Mouse (Mus musculus) CD4-positive, CD25-positive, alpha-beta regulatory T cell, adult 4 months (primary cell): Measurements from ENCODE around the gene Fam210b. TPM values are rescaled to one million over a fixed set of nuclear protein-coding genes. Genes with fewer than 3 reads are reported as not detected.

Experiments
- ATAC-seq: one replicate; pipeline ENCODE4 v1.8.0; 2017
- polyA plus RNA-seq, 2 experiments: library from polyadenylated mRNA; unstranded; fragments of 100-300 nt; shearing (Covaris generic); gene quantifications; one replicate each; pipeline ENCODE4 v1.2.1; 2017

Gene Fam210b
- polyA plus RNA-seq, 2 experiments from 2014 or later: 7.8 to 9.8 TPM

DNA sequence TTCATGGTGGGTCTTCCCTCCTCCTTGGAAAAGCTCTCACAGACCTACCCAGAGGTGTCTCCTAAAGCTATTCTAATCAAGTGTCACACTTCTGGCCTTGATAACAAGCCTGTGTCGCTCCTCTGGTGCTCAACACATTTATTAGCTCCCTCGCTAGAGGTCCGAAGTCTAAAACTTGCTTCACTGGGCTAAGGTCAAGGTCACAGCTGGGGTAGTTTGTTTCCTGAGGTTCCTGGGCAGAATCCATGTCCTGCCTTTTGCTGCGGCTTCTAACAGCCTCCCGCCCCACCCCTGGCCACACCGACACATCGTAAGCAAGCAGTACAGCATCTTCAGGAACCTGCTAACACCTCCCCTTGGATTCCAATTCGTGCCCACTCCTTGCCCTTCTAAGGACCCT, 5.4 kb downstream of the Fam210b start:
- ATAC-seq: no peak

- ATAC-seq: no peak
Measured at GRCm38 (mm10) chr2:172353218-172353617, 7.9 kb downstream of the Fam210b start.

- no peak for ATAC-seq
Measured at GRCm38 (mm10) chr2:172354761-172355160, 9.4 kb downstream of the Fam210b start.

- ATAC-seq: no peak
Measured at GRCm38 (mm10) chr2:172355833-172356232, 10.5 kb downstream of the Fam210b start.

DNA sequence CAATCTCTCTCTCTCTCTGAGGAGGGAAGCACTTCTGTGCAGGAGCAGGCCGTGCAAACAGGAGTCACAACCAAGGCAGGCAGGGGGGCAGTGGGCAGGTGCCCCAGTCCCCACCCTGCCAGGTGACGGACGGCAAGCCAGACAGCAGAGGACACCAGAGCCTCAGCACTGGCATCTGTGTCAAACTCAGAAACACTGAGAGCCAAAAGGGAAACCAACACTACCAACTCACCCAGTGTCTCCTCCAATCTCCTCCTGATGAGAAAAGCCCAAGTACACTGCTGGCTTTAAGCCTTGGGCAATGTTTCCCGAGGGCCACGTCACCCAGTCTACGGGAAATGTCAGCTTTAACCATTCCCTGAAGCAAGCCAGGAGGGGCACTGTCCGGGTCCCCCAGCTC, 17.8 kb downstream of the Fam210b start:
- ATAC-seq: no peak

DNA sequence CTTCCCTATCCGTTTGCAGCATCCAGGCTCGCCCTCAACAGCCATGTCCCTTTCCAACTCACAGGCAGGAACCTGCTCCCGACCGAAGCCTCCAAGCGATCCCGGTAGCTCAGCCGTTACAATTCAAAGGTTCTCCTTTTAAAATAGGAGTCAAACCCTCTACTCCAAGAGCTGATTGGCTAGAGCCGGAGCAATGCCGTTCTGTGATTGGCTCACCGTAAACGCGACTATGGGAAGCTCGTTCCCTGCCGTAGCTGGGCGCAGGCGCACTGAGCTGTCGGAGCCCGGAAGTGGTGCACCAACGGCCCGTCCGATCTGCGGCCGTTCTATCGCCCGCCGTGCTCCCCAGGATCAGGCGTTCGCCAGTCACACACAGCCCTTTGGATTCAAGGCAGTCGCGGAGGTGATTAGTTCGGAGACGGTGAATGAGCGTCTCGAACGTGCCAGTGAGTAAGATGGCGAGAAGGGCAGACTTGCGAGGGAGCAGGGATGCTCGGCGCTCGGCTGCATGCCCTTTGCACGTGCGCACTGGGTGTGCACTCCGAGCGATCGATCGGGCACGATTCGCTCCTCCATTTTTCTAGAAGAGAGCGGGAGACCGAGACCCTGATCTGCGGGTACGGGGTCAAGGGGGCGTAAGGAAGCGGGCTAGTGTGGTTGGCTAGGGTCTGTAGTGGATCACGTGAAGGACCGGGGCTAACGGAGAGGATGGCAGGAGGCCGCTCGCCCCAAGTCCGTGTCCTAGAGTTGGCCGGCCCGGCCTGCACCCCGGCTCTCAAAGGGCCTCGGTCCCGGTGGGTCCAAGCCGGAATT, 25.3 kb downstream of the Fam210b start, which contains the start of the genes Aurka and Cstf1:
Gene Aurka (minus strand): TSS at position 125 of the 813 bp plus-strand sequence.
Gene Cstf1 (plus strand): TSS at position 271 of the 813 bp plus-strand sequence.
- ATAC-seq: peak; percentile 97

- no peak for ATAC-seq
Measured at GRCm38 (mm10) chr2:172371258-172371657, 25.9 kb downstream of the Fam210b start.

- no peak for ATAC-seq
Measured at GRCm38 (mm10) chr2:172376551-172376950, 31.2 kb downstream of the Fam210b start.

- ATAC-seq: no peak
Measured at GRCm38 (mm10) chr2:172376999-172377515, 31.7 kb downstream of the Fam210b start.

GRCm38 (mm10) chr2:172378332-172378731, 33.0 kb downstream of the Fam210b start:
- peak; percentile 91 for ATAC-seq

- ATAC-seq: no peak
Measured at GRCm38 (mm10) chr2:172380513-172380912, 35.1 kb downstream of the Fam210b start.

GRCm38 (mm10) chr2:172381341-172381740, 36.0 kb downstream of the Fam210b start:
- no peak for ATAC-seq

DNA sequence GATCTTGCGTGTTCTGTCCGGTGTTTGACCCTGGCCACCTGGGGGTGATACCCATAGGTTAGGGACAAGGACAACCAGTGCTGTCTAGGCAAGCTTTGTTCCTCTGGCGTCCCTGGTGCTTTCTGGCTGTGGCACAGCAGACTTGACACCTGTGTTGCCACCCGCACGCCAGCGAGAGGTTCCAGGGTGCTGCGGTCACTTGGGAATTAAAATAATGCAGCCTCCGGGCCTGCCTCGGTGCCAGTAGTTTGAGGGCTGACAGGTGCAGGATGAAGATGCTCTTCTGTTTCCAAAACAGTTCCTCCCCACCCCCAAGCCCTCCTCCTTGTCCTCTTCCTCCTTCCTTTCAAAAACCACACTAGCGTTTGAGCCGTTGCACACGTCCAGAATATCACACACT, 36.5 kb downstream of the Fam210b start:
- no peak for ATAC-seq

DNA sequence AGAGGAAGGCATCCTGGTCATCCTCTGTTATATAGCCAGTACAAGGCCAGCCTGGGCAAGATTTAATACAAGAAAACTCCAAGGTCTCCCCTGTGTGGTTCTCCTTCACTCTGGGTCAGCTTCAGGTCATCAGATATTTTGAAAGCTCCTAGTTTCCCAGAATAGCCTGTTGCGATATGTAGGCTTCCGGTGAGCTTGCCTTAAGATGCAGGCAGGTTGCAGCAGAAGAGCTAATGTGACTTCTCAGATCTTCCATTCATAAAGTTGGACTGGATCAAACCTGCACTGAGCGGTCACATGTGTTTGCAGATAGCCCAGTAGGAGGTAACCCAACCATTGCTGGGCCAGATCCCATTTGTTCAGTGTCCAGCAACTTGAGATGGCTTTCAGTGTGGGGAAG, 39.4 kb downstream of the Fam210b start:
- no peak for ATAC-seq

DNA sequence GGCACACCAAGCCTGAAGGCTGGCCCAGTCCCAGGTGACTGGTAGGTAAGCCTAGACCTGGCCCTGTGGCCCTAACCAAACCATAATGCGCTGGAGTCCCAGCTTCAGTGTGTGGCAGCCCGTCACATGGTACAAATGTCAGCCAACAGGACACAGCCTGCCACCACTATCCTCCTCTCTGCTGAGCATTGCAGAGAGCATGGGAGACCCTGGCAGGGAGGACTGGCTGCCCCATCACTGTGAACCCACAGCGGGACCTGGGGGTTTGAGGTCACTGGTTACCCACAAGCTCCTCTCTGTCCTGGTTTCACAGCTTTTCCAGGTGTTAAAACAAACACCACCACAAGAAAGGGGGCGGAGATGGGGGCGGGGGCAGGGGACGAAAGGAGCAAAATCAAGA, 45.0 kb downstream of the Fam210b start:
- ATAC-seq: no peak

DNA sequence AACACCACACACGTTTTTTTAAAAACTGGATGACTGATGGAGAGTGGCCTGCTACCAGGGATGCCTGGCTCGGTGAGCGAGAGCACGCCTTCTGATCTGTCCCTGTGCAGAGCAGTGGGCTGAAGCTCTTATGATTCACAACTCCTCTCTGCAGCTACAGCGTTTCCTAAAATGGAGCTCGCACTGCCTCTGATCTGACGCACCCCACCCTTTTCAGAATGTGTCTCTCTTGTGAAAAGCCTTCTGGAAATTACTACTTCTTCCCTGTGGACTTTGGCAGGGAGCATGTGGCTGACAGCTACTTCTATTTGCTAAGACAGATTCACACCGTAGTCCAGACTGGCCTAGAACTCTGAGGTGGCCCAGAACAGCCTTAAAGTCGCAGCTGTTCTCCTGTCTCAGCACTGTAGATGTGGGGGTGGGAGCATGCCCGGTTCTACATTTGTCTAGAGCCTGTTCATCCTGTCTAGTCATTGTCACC, 46.7 kb downstream of the Fam210b start:
- ATAC-seq: no peak

- peak; percentile 78 for ATAC-seq
Measured at GRCm38 (mm10) chr2:172393391-172394051, 48.2 kb downstream of the Fam210b start, which contains the start of gene Cass4. Gene Cass4, plus strand, starts transcription at chr2:172393794.

DNA sequence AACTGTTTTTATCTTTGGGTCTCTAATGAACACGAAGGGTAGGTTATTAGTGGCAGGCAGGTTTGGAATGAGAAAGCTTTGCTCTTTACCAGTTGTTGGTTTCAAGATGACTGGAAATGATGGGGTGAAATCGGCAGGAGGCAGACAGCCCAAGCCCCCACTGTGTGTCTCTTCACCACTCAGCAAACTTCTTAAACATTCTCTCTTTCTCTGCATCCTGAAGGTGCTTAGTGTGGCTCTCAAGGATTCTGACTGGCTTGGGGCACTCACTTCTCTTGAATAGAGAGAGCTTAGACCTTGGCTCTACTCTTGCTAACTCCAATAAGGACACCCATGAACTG, 48.7 kb downstream of the Fam210b start:
- ATAC-seq: no peak

GRCm38 (mm10) chr2:172394671-172395070, 49.3 kb downstream of the Fam210b start:
- ATAC-seq: no peak

DNA sequence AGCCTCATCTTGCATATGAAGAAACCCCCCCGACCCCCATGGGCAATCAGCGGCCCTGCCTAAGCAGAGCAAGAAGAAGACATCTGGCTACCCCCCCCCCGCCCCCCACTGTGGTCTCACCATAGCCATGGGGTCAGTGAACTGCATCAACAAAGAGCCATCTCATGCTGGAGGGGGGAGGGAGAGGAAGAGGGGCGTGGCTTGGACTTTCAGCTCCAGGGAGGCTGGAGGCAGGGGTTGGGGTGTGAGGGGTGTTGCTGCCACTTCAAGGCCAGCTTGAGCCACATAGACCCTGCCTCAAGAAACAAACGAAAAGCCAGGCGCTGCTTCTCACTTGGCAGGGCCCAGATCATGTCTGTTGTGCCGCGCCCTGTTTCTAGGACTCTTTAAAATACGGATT, 50.6 kb downstream of the Fam210b start:
- ATAC-seq: no peak

- ATAC-seq: peak; percentile 91
Measured at GRCm38 (mm10) chr2:172399901-172400300, 54.5 kb downstream of the Fam210b start.

DNA sequence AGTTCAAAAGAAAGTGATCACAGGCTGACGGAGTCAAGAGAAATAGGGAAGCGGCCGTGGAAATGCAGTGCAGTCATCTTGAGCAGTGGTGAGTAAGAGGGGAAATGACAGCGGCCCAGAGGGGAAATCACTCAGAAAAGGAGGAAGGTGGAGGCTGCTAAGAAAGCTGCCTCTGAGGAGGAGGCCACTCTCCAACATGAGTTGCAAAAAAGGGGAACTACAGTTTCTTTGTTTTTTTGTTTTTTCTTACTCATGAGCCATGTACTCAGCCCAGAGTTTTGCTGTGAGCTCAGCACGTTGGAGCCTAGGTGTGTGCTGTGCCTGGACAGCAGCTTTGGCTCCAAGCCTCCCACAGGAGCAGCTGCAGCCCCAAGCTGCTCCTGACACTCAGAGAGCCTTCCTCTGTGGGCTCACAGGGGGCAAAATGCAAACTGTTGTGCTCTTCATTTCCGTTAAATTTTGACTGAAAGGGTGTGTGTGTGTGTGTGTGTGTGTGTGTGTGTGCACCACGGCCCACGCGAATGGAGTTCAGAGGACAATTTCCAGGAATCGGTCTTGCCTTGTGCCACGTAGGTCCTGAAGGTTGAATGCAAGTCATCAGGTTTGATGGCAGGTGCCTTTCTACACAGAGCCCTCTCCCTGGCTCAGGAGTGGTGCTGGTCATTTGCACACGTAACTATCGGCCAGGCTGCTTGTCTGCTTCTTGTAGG, 55.9 kb downstream of the Fam210b start:
- ATAC-seq: peak; percentile 68

- ATAC-seq: no peak
Measured at GRCm38 (mm10) chr2:172404239-172404638, 58.9 kb downstream of the Fam210b start.
